Mouse (Mus musculus) stomach, postnatal 0 days (tissue): ENCODE data around the gene Klf12.

ENCODE experiments used
- CTCF ChIP-seq: IDR thresholded peaks from 2 replicates; pipeline ENCODE4 v1.5.1; 2016; ENCODE audit warnings: antibody characterized with exemption, low read depth, mild to moderate bottlenecking, moderate library complexity
- EP300 ChIP-seq: optimal IDR thresholded peaks from 2 replicates; pipeline ENCODE3; 2016; ENCODE audit warnings: antibody characterized with exemption

GRCm38 (mm10) chr14:100026671-100027070, 257.8 kb downstream of the Klf12 start:
- TF ChIP-seq CTCF: no peak
- TF ChIP-seq EP300: no peak
